Mouse (Mus musculus): ENCODE measurements around the gene Lrrc27.

GRCm38 (mm10) chr7:139246931-139247880 lies 34.4 kb downstream of the Lrrc27 start:
- TF ChIP-seq CTCF (IDR thresholded peaks at IDR 0.05; ENCODE audit: borderline replicate concordance, extremely low read depth, insufficient read depth, insufficient read length) (no peak), POLR2A (IDR thresholded peaks at IDR 0.05; ENCODE audit: borderline replicate concordance, extremely low read depth, insufficient read depth, insufficient read length, poor library complexity, severe bottlenecking) (no peak)
